Mouse (Mus musculus) liver, embryonic 15.5 days (tissue): Measurements from ENCODE around the gene Cad. TPM values are rescaled to one million over a fixed set of nuclear protein-coding genes. Genes with fewer than 3 reads are reported as not detected.

Experiments used
- ATAC-seq: fragments of 200-750 bp; cut with Nextera tagmentation; 2 replicates; pipeline ENCODE4 v1.8.0; 2017; ENCODE audit warnings: moderate number of reproducible peaks, mild to moderate bottlenecking, moderate library complexity; ENCODE audit not compliant: insufficient read depth
- H3K27ac ChIP-seq: fragments of 300-500 bp; sonication (generic); replicated peaks from 2 replicates; pipeline ENCODE4 v1.5.1; 2015; ENCODE audit warnings: mild to moderate bottlenecking, inconsistent platforms
- H3K27me3 ChIP-seq: fragments of 300-500 bp; sonication (generic); 2 replicates; pipeline ENCODE4 v1.6.1; 2015; ENCODE audit warnings: mild to moderate bottlenecking, inconsistent platforms
- H3K36me3 ChIP-seq: fragments of 300-500 bp; sonication (generic); replicated peaks from 2 replicates; pipeline ENCODE4 v1.6.1; 2015; ENCODE audit warnings: moderate library complexity, mild to moderate bottlenecking, inconsistent platforms
- H3K4me1 ChIP-seq: fragments of 300-500 bp; sonication (generic); replicated peaks from 2 replicates; pipeline ENCODE4 v1.6.1; 2015; ENCODE audit warnings: inconsistent platforms
- H3K4me2 ChIP-seq: fragments of 300-500 bp; sonication (generic); 2 replicates; pipeline ENCODE4 v1.6.1; 2015; ENCODE audit warnings: moderate library complexity, mild to moderate bottlenecking, inconsistent platforms
- H3K4me3 ChIP-seq: fragments of 300-500 bp; sonication (generic); replicated peaks from 2 replicates; pipeline ENCODE4 v1.5.1; 2015; ENCODE audit warnings: mild to moderate bottlenecking, inconsistent platforms
- H3K9ac ChIP-seq: fragments of 300-500 bp; sonication (generic); 2 replicates; pipeline ENCODE4 v1.6.1; 2015; ENCODE audit warnings: moderate library complexity, mild to moderate bottlenecking, inconsistent platforms
- H3K9me3 ChIP-seq: fragments of 300-500 bp; sonication (generic); replicated peaks from 2 replicates; pipeline ENCODE4 v1.6.1; 2016; ENCODE audit warnings: inconsistent platforms
- WGBS: fragments of 180-500 bp; shearing (Covaris S2); methylation state at CpG from one replicate; pipeline ENCODE4 v1.1.7; 2015; ENCODE audit warnings: mixed read lengths; ENCODE audit not compliant: insufficient replicate concordance; 5-methylcytosine and 5-hydroxymethylcytosine counted together
- polyA plus RNA-seq: library from polyadenylated mRNA; unstranded; fragments of >200 nt; fragmentation: Nextera tagmentation; extraction: Ambion mirVana; gene quantifications from 2 replicates; pipeline ENCODE4 v1.2.1, GENCODE M21; 2015

The Cad gene
- polyA plus RNA-seq, 1 experiment from 2014 or later = 14.1 TPM

GRCm38 (mm10) chr5:31092231-31092975, 37.8 kb downstream of the Cad start:
- peaks cover 99% of the 10 kb centered on the region for H3K27me3 ChIP-seq
- peaks cover 19% of the 10 kb centered on the region for H3K4me1 ChIP-seq
- H3K4me2 ChIP-seq = peak overlapping the region; percentile 65
- ATAC-seq = no peak
- 4% methylated on average over 53 of the region's 53 CpGs for WGBS
- no peak overlapping the region for H3K27ac ChIP-seq
- H3K36me3 ChIP-seq = no peaks in the 10 kb centered on the region
- H3K9ac ChIP-seq = no peak overlapping the region
- H3K4me3 ChIP-seq = peak overlapping the region; percentile 44
- H3K9me3 ChIP-seq = no peaks in the 10 kb centered on the region

- Histone ChIP-seq H3K27me3 (peaks cover 99% of the 10 kb centered on the region), H3K27ac (no peak overlapping the region), H3K4me3 (peak overlapping the region; percentile 44), H3K9me3 (no peaks in the 10 kb centered on the region), H3K4me2 (peak overlapping the region; percentile 65), H3K9ac (no peak overlapping the region; the same call in 1 of the 2 replicates), H3K36me3 (no peaks in the 10 kb centered on the region), H3K4me1 (peaks cover 19% of the 10 kb centered on the region)
- ATAC-seq = peak; percentile 42; the same call in 1 of the 2 replicates
- 2% methylated on average over 54 of the region's 54 CpGs for WGBS
These were observed 38.8 kb downstream of the Cad start for GRCm38 (mm10) chr5:31093151-31094041.

- H3K4me1 ChIP-seq = peaks cover 19% of the 10 kb centered on the region
- WGBS = 2% methylated on average over 29 of the region's 29 CpGs
- H3K27me3 ChIP-seq = peaks cover 99% of the 10 kb centered on the region
- H3K4me3 ChIP-seq = peak overlapping the region; percentile 44
- H3K9ac ChIP-seq = no peak overlapping the region
- H3K27ac ChIP-seq = no peak overlapping the region
- H3K4me2 ChIP-seq = peak overlapping the region; percentile 65
- no peaks in the 10 kb centered on the region for H3K9me3 ChIP-seq
- no peak for ATAC-seq
- H3K36me3 ChIP-seq = no peaks in the 10 kb centered on the region
These were observed 39.7 kb downstream of the Cad start for GRCm38 (mm10) chr5:31094100-31094798.

GRCm38 (mm10) chr5:31094799-31095691, 40.5 kb downstream of the Cad start:
- Histone ChIP-seq H3K4me2 (peak overlapping the region; percentile 65), H3K4me1 (peaks cover 19% of the 10 kb centered on the region), H3K27me3 (peaks cover 99% of the 10 kb centered on the region), H3K4me3 (peak overlapping the region; percentile 44), H3K27ac (no peak overlapping the region), H3K36me3 (no peaks in the 10 kb centered on the region), H3K9me3 (no peaks in the 10 kb centered on the region), H3K9ac (no peak overlapping the region)
- under 1% methylated on average over 59 of the region's 59 CpGs for WGBS
- ATAC-seq = no peak

GRCm38 (mm10) chr5:31095711-31096480, 41.3 kb downstream of the Cad start:
- ATAC-seq = no peak
- WGBS = 23% methylated on average over 11 of the region's 11 CpGs
- Histone ChIP-seq H3K4me1 (peaks cover 19% of the 10 kb centered on the region), H3K4me2 (peak overlapping the region; percentile 65), H3K9me3 (no peaks in the 10 kb centered on the region), H3K27ac (no peak overlapping the region), H3K9ac (no peak overlapping the region), H3K27me3 (peaks cover 95% of the 10 kb centered on the region), H3K36me3 (no peaks in the 10 kb centered on the region), H3K4me3 (peak overlapping the region; percentile 44)

- Histone ChIP-seq H3K27me3 (peaks cover 37% of the 10 kb centered on the region), H3K9ac (no peak within 1 kb of the TSS), H3K4me2 (no peak within 1 kb of the TSS), H3K36me3 (no peaks in the 10 kb centered on the region), H3K4me1 (no peaks in the 10 kb centered on the region), H3K9me3 (no peaks in the 10 kb centered on the region), H3K4me3 (no peak within 1 kb of the TSS), H3K27ac (no peak within 1 kb of the TSS)
- no peak for ATAC-seq
- WGBS = 52% methylated on average over 9 of the region's 9 CpGs
These were observed 51.3 kb downstream of the Cad start, which contains the start of gene Dnajc5g for GRCm38 (mm10) chr5:31105814-31106335. TSS of gene Dnajc5g (plus strand) at chr5:31106285.

GRCm38 (mm10) chr5:31108000-31108490, 53.5 kb downstream of the Cad start, which contains the start of gene Slc30a3:
TSS of gene Slc30a3 (minus strand) at chr5:31108237.
- 85% methylated on average over 18 of the region's 18 CpGs for WGBS
- H3K9me3 ChIP-seq = no peaks in the 10 kb centered on the region
- H3K36me3 ChIP-seq = no peaks in the 10 kb centered on the region
- H3K27me3 ChIP-seq = peaks cover 30% of the 10 kb centered on the region
- no peaks in the 10 kb centered on the region for H3K4me1 ChIP-seq
- no peak for ATAC-seq
- no peak within 1 kb of the TSS for H3K9ac ChIP-seq
- H3K4me2 ChIP-seq = no peak within 1 kb of the TSS
- no peak within 1 kb of the TSS for H3K4me3 ChIP-seq
- H3K27ac ChIP-seq = no peak within 1 kb of the TSS

GRCm38 (mm10) chr5:31110781-31111180, 56.2 kb downstream of the Cad start:
- no peak for ATAC-seq
- H3K9me3 ChIP-seq = no peaks in the 10 kb centered on the region
- 14% methylated on average over 7 of the region's 7 CpGs for WGBS

GRCm38 (mm10) chr5:31116354-31116753, 61.8 kb downstream of the Cad start, which contains the start of gene Trim54:
TSS of gene Trim54 (plus strand) at chr5:31116712.
- Histone ChIP-seq H3K9me3 (no peaks in the 10 kb centered on the region), H3K36me3 (no peaks in the 10 kb centered on the region), H3K4me1 (no peaks in the 10 kb centered on the region), H3K9ac (no peak within 1 kb of the TSS), H3K27ac (no peak within 1 kb of the TSS), H3K4me3 (no peak within 1 kb of the TSS), H3K4me2 (no peak within 1 kb of the TSS), H3K27me3 (peaks cover 10% of the 10 kb centered on the region)
- ATAC-seq = no peak
- 25% methylated on average over 3 of the region's 3 CpGs for WGBS

More at GRCm38 (mm10) chr5:31110781-31111180, 56.2 kb downstream of the Cad start:
- H3K4me1 ChIP-seq = no peaks in the 10 kb centered on the region
- no peaks in the 10 kb centered on the region for H3K36me3 ChIP-seq
- H3K9ac ChIP-seq = no peak overlapping the region
- no peak overlapping the region for H3K4me2 ChIP-seq
- peaks cover 15% of the 10 kb centered on the region for H3K27me3 ChIP-seq
- no peak overlapping the region for H3K4me3 ChIP-seq
- H3K27ac ChIP-seq = no peak overlapping the region
